Mouse (Mus musculus) forebrain, embryonic 12.5 days (tissue): Measurements from ENCODE around the gene Mynn. TPM values are rescaled to one million over a fixed set of nuclear protein-coding genes. Genes with fewer than 3 reads are reported as not detected.
"Not testable (repeated sequence)": the region's sequence is repeated elsewhere in the genome, so short reads cannot be mapped to it uniquely, and the experiment has no call there.

Experiments used
- ATAC-seq: fragments of 200-750 bp; cut with Nextera tagmentation; 2 replicates; pipeline ENCODE4 v1.8.0; 2017; ENCODE audit warnings: moderate TSS enrichment; ENCODE audit not compliant: low FRiP score
- H3K27ac ChIP-seq: fragments of 300-500 bp; sonication (generic); 2 replicates; pipeline ENCODE4 v1.5.1; 2016; ENCODE audit warnings: mild to moderate bottlenecking
- H3K27me3 ChIP-seq: fragments of 300-500 bp; sonication (generic); 2 replicates; pipeline ENCODE4 v1.6.1; 2016; ENCODE audit warnings: mild to moderate bottlenecking
- H3K36me3 ChIP-seq: fragments of 300-500 bp; sonication (generic); replicated peaks from 2 replicates; pipeline ENCODE4 v1.6.1; 2016; ENCODE audit warnings: mild to moderate bottlenecking
- H3K4me1 ChIP-seq: fragments of 300-500 bp; sonication (generic); 2 replicates; pipeline ENCODE4 v1.6.1; 2016
- H3K4me2 ChIP-seq: fragments of 300-500 bp; sonication (generic); 2 replicates; pipeline ENCODE4 v1.6.1; 2016; ENCODE audit warnings: mild to moderate bottlenecking, moderate library complexity
- H3K4me3 ChIP-seq: fragments of 300-500 bp; sonication (generic); replicated peaks from 2 replicates; pipeline ENCODE4 v1.5.1; 2016; ENCODE audit warnings: mild to moderate bottlenecking
- H3K9ac ChIP-seq: fragments of 300-500 bp; sonication (generic); 2 replicates; pipeline ENCODE4 v1.6.1; 2016; ENCODE audit warnings: mild to moderate bottlenecking
- H3K9me3 ChIP-seq: fragments of 300-500 bp; sonication (generic); 2 replicates; pipeline ENCODE4 v1.6.1; 2016
- WGBS: fragments of 180-500 bp; shearing (Covaris S2); methylation state at CpG from one replicate; pipeline ENCODE4 v1.1.7; 2016; 5-methylcytosine and 5-hydroxymethylcytosine counted together
- polyA plus RNA-seq: library from polyadenylated mRNA; unstranded; fragments of >200 nt; fragmentation: Nextera tagmentation; extraction: Ambion mirVana; gene quantifications from 2 replicates; pipeline ENCODE4 v1.2.1, GENCODE M21; 2016

Gene Mynn
- polyA plus RNA-seq, result 35.1 and 38.1 TPM in 2 replicates

- H3K9me3 ChIP-seq, result no peaks in the 10 kb centered on the region
- H3K4me2 ChIP-seq, result peak within 1 kb of the TSS; percentile 73
- H3K36me3 ChIP-seq, result peaks cover 20% of the 10 kb centered on the region
- peak within 1 kb of the TSS; percentile 93 for H3K4me3 ChIP-seq
- H3K4me1 ChIP-seq, result peaks cover 27% of the 10 kb centered on the region
- H3K9ac ChIP-seq, result peak within 1 kb of the TSS; percentile 79
- peak within 1 kb of the TSS; percentile 94 for H3K27ac ChIP-seq
- whole genome bisulfite sequencing, result under 1% methylated on average over 40 of the region's 40 CpGs
- peaks cover 12% of the 10 kb centered on the region for H3K27me3 ChIP-seq
- peak; percentile 94 for ATAC-seq
Measured at GRCm38 (mm10) chr3:30602065-30602739, at the start of gene Mynn. Mynn (plus strand) TSS chr3:30602065.

- no peak overlapping the region for H3K4me2 ChIP-seq
- no peaks in the 10 kb centered on the region for H3K36me3 ChIP-seq
- no peaks in the 10 kb centered on the region for H3K4me1 ChIP-seq
- H3K9ac ChIP-seq, result no peak overlapping the region
- no peak overlapping the region for H3K4me3 ChIP-seq
- ATAC-seq, result no peak
- no peaks in the 10 kb centered on the region for H3K27me3 ChIP-seq
- no peak overlapping the region for H3K27ac ChIP-seq
- 84% methylated on average over 6 of the region's 6 CpGs for WGBS
- no peaks in the 10 kb centered on the region for H3K9me3 ChIP-seq
Measured at GRCm38 (mm10) chr3:30553741-30554140, 48.1 kb upstream of the Mynn start.

- Histone ChIP-seq H3K4me3 (no peak overlapping the region), H3K9me3 (no peaks in the 10 kb centered on the region), H3K9ac (no peak overlapping the region), H3K27me3 (no peaks in the 10 kb centered on the region), H3K4me1 (no peaks in the 10 kb centered on the region), H3K36me3 (no peaks in the 10 kb centered on the region), H3K4me2 (no peak overlapping the region), H3K27ac (no peak overlapping the region)
- WGBS, result 40% methylated on average over 6 of the region's 6 CpGs
- no peak for ATAC-seq
Measured at GRCm38 (mm10) chr3:30560677-30561314, 41.1 kb upstream of the Mynn start.

GRCm38 (mm10) chr3:30566333-30566732 is 35.5 kb upstream of the Mynn start:
- ATAC-seq, H3K27ac ChIP-seq, H3K4me1 ChIP-seq, H3K27me3 ChIP-seq, H3K9ac ChIP-seq, H3K36me3 ChIP-seq, H3K4me3 ChIP-seq, H3K9me3 ChIP-seq, H3K4me2 ChIP-seq: not testable (repeated sequence)
- WGBS, result 0% methylated on average over 1 of the region's 2 CpGs

- H3K9me3 ChIP-seq, result no peaks in the 10 kb centered on the region
- ATAC-seq, result no peak
- no peak overlapping the region for H3K4me3 ChIP-seq
- H3K27ac ChIP-seq, result no peak overlapping the region
- no peaks in the 10 kb centered on the region for H3K36me3 ChIP-seq
- no peak overlapping the region for H3K4me2 ChIP-seq
- no peaks in the 10 kb centered on the region for H3K27me3 ChIP-seq
- no peaks in the 10 kb centered on the region for H3K4me1 ChIP-seq
- WGBS, result 4% methylated on average over 2 of the region's 2 CpGs
- no peak overlapping the region for H3K9ac ChIP-seq
Measured at GRCm38 (mm10) chr3:30573549-30573948, 28.3 kb upstream of the Mynn start.

GRCm38 (mm10) chr3:30588865-30589264 is 13.0 kb upstream of the Mynn start:
- Histone ChIP-seq H3K4me3 (no peak overlapping the region), H3K9ac (no peak overlapping the region), H3K36me3 (no peaks in the 10 kb centered on the region), H3K27me3 (no peaks in the 10 kb centered on the region), H3K27ac (no peak overlapping the region), H3K4me1 (no peaks in the 10 kb centered on the region), H3K9me3 (no peaks in the 10 kb centered on the region), H3K4me2 (no peak overlapping the region)
- ATAC-seq, result no peak
- WGBS, result 89% methylated on average over 6 of the region's 6 CpGs

GRCm38 (mm10) chr3:30592418-30592853 is 9.4 kb upstream of the Mynn start:
- ATAC-seq, result no peak; the same call in 1 of the 2 replicates
- whole genome bisulfite sequencing, result 0% methylated on average over 2 of the region's 2 CpGs
- Histone ChIP-seq H3K4me3 (no peak overlapping the region), H3K27ac (no peak overlapping the region), H3K9me3 (no peaks in the 10 kb centered on the region), H3K4me1 (peaks cover 2% of the 10 kb centered on the region; the same call in 1 of the 2 replicates), H3K36me3 (no peaks in the 10 kb centered on the region), H3K4me2 (no peak overlapping the region), H3K9ac (no peak overlapping the region), H3K27me3 (0 out of 2 replicates have a peak, but pooled peaks cover 7% of the 10 kb centered on the region)

GRCm38 (mm10) chr3:30593719-30594485 is 8.0 kb upstream of the Mynn start:
- Histone ChIP-seq H3K27me3 (peaks cover 18% of the 10 kb centered on the region), H3K9ac (no peak overlapping the region), H3K36me3 (no peaks in the 10 kb centered on the region), H3K9me3 (no peaks in the 10 kb centered on the region), H3K4me1 (peaks cover 2% of the 10 kb centered on the region; the same call in 1 of the 2 replicates), H3K4me3 (no peak overlapping the region), H3K4me2 (no peak overlapping the region), H3K27ac (no peak overlapping the region)
- peak; percentile 30; the same call in 1 of the 2 replicates for ATAC-seq
- WGBS, result 77% methylated on average over 4 of the region's 4 CpGs

GRCm38 (mm10) chr3:30595111-30595832 is 6.6 kb upstream of the Mynn start:
- Histone ChIP-seq H3K4me2 (peak overlapping the region; percentile 75), H3K4me3 (peak overlapping the region; percentile 81), H3K9me3 (no peaks in the 10 kb centered on the region), H3K27ac (peak overlapping the region; percentile 59), H3K36me3 (no peaks in the 10 kb centered on the region), H3K4me1 (peaks cover 12% of the 10 kb centered on the region), H3K27me3 (peaks cover 19% of the 10 kb centered on the region), H3K9ac (peak overlapping the region; percentile 81)
- WGBS, result under 1% methylated on average over 62 of the region's 62 CpGs
- peak; percentile 76 for ATAC-seq

- H3K27ac ChIP-seq, result no peak overlapping the region
- no peak for ATAC-seq
- 84% methylated on average over 7 of the region's 7 CpGs for WGBS
- no peaks in the 10 kb centered on the region for H3K9me3 ChIP-seq
- peaks cover 19% of the 10 kb centered on the region for H3K27me3 ChIP-seq
- no peak overlapping the region for H3K9ac ChIP-seq
- H3K36me3 ChIP-seq, result no peaks in the 10 kb centered on the region
- H3K4me3 ChIP-seq, result no peak overlapping the region
- H3K4me2 ChIP-seq, result no peak overlapping the region
- peaks cover 13% of the 10 kb centered on the region for H3K4me1 ChIP-seq
Measured at GRCm38 (mm10) chr3:30597271-30597670, 4.6 kb upstream of the Mynn start.

- no peaks in the 10 kb centered on the region for H3K9me3 ChIP-seq
- H3K4me3 ChIP-seq, result peak within 1 kb of the TSS; percentile 52
- H3K4me1 ChIP-seq, result peaks cover 27% of the 10 kb centered on the region
- ATAC-seq, result no peak
- H3K27me3 ChIP-seq, result peaks cover 19% of the 10 kb centered on the region
- H3K36me3 ChIP-seq, result peaks cover 9% of the 10 kb centered on the region
- WGBS, result 1% methylated on average over 32 of the region's 32 CpGs
- H3K27ac ChIP-seq, result peak within 1 kb of the TSS; percentile 80
- peak within 1 kb of the TSS; percentile 73 for H3K4me2 ChIP-seq
- H3K9ac ChIP-seq, result peak within 1 kb of the TSS; percentile 55
Measured at GRCm38 (mm10) chr3:30599711-30600545, 1.9 kb upstream of the Mynn start, which contains the start of gene Actrt3. Actrt3 (minus strand) TSS chr3:30599939.
